Mouse (Mus musculus) E14TG2a.4 (cell line): ENCODE data around the gene Scaf1.

Source experiments
- CTCF ChIP-seq: conservative IDR thresholded peaks from 2 replicates; pipeline ENCODE4 v1.5.1; 2014; ENCODE audit warnings: low read length
- NANOG ChIP-seq: IDR thresholded peaks from 2 replicates; pipeline ENCODE4 v1.6.1; 2014; ENCODE audit warnings: borderline replicate concordance, low read length, mixed read lengths
- POU5F1 ChIP-seq: IDR thresholded peaks from 2 replicates; pipeline ENCODE4 v1.6.1; 2014; ENCODE audit warnings: low read length, borderline replicate concordance

DNA sequence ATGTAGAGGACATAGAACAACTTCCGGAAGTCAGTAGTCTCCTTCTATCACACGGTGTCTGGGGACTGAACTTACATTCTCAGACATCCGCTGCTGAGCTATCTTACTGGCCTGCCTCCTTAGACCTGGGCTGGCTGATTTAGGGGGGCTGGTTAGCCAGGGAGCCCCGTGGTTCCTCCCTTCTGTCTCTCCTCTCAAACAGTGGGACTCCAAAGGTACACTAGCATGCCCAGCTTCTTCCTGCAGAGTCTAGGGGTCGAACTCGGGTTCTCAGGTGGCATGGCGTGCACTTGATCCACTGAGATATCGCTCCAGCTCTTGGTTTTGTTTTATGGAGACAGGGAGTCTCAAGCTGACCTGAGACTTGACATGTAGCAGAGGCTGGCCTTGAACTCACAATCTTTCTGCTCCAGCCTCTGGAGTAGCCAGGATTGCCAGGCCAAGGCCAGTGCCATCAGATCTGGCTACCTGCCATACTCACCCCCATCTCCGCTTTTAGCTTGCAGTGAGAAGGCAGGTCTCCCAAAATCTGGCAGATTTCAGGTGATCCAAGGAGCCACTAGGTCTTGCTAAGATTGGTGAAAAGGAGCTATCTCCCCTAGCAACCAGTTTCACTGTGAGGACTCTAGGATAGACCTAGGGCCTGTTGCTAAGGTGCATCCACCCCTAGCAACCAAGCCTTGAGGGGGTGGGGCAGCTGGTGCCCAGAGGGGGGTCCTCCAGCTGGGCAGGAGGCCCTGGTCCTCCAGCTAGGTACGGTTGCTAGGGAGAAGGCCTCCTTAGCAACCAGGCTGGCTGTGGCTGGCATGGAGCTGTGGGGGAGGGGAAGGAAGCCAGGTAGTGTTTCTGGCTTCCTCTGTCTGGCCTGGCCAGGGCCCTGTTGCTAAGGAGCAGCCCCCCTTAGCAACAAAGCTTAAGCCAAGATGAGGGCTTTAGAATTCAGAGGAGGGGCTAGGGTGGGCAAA is 42.7 kb upstream of the Scaf1 start:
- TF ChIP-seq CTCF (no peak), NANOG (no peak), POU5F1 (no peak)
